Mouse (Mus musculus): Measurements from ENCODE around the gene Phyhipl.

Phyhipl gene

GRCm38 (mm10) chr10:70655828-70656227, at the start of gene Phyhipl:
Gene Phyhipl (minus strand): TSS chr10:70655965.
- CTCF ChIA-PET = no interaction called here

GRCm38 (mm10) chr10:70703211-70703610, 47.4 kb upstream of the Phyhipl start:
- CTCF ChIA-PET = no interaction called here

GRCm38 (mm10) chr10:70699581-70699980, 43.8 kb upstream of the Phyhipl start:
- CTCF ChIA-PET = no interaction called here

GRCm38 (mm10) chr10:70698014-70698413, 42.2 kb upstream of the Phyhipl start:
- CTCF ChIA-PET = no interaction called here

GRCm38 (mm10) chr10:70696748-70697585, 41.2 kb upstream of the Phyhipl start:
- CTCF ChIA-PET = no interaction called here

- CTCF ChIA-PET = no interaction called here
Measured at GRCm38 (mm10) chr10:70689346-70689745, 33.6 kb upstream of the Phyhipl start.

- CTCF ChIA-PET = no interaction called here
Measured at GRCm38 (mm10) chr10:70688881-70689280, 33.1 kb upstream of the Phyhipl start.

- CTCF ChIA-PET = interaction anchor here (0.6 kb wide), 1 partner anchor 886 kb away, joined by 12 read pairs; no protein-coding TSS in a partner anchor
Measured at GRCm38 (mm10) chr10:70686941-70687703, 31.4 kb upstream of the Phyhipl start.

GRCm38 (mm10) chr10:70686505-70686904, 30.7 kb upstream of the Phyhipl start:
- CTCF ChIA-PET = no interaction called here

GRCm38 (mm10) chr10:70683508-70683907, 27.7 kb upstream of the Phyhipl start:
- CTCF ChIA-PET = interaction anchor here (0.6 kb wide), 1 partner anchor 148 kb away, joined by 3 read pairs; no protein-coding TSS in a partner anchor

GRCm38 (mm10) chr10:70677946-70678345, 22.2 kb upstream of the Phyhipl start:
- CTCF ChIA-PET = no interaction called here

GRCm38 (mm10) chr10:70656272-70656671, 507 bp upstream of the Phyhipl start:
- CTCF ChIA-PET = no interaction called here

- CTCF ChIA-PET = interaction anchor here (0.6 kb wide), 1 partner anchor 19 kb away, joined by 3 read pairs; no protein-coding TSS in a partner anchor
Measured at GRCm38 (mm10) chr10:70654655-70655054, 1.1 kb downstream of the Phyhipl start.

GRCm38 (mm10) chr10:70654139-70654538, 1.6 kb downstream of the Phyhipl start:
- CTCF ChIA-PET = no interaction called here

GRCm38 (mm10) chr10:70651769-70652648, 3.8 kb downstream of the Phyhipl start:
- CTCF ChIA-PET = no interaction called here

GRCm38 (mm10) chr10:70648831-70649230, 6.9 kb downstream of the Phyhipl start:
- CTCF ChIA-PET = no interaction called here

GRCm38 (mm10) chr10:70643131-70643530, 12.6 kb downstream of the Phyhipl start:
- CTCF ChIA-PET = no interaction called here

- CTCF ChIA-PET = no interaction called here
Measured at GRCm38 (mm10) chr10:70640896-70641596, 14.7 kb downstream of the Phyhipl start.

GRCm38 (mm10) chr10:70640075-70640737, 15.6 kb downstream of the Phyhipl start:
- CTCF ChIA-PET = no interaction called here

GRCm38 (mm10) chr10:70637640-70638328, 18.0 kb downstream of the Phyhipl start:
- CTCF ChIA-PET = no interaction called here

All from spleen, embryonic (tissue).